Mouse (Mus musculus) lung, adult 2 months (tissue): ENCODE measurements around the gene Chgb.

Experiments used
- CTCF ChIP-seq: fragments of 200-500 bp; IDR thresholded peaks from 2 replicates; pipeline ENCODE4 v1.5.1; 2011; ENCODE audit warnings: mild to moderate bottlenecking, low read length, control low read depth; ENCODE audit not compliant: insufficient read depth
- POLR2A ChIP-seq: fragments of 200-500 bp; IDR thresholded peaks from 2 replicates; pipeline ENCODE4 v1.6.1; 2011; ENCODE audit warnings: low read depth, mild to moderate bottlenecking, control low read depth, low read length, borderline replicate concordance; ENCODE audit errors: extremely low read depth

GRCm38 (mm10) chr2:132741862-132742347 is 39.2 kb upstream of the Chgb start:
- no peak for TF ChIP-seq CTCF
- no peak for TF ChIP-seq POLR2A
